Mouse (Mus musculus) heart, postnatal 25 days (tissue): ENCODE results near the gene BC049715. TPM values are rescaled to one million over a fixed set of nuclear protein-coding genes. Genes with fewer than 3 reads are reported as not detected.
"Not testable (repeated sequence)": the region's sequence is repeated elsewhere in the genome, so short reads cannot be mapped to it uniquely, and the experiment has no call there.

Experiments used
- DNase-seq: peaks from one replicate; pipeline ENCODE4 v3.0.0; 2022; ENCODE audit warnings: low spot score
- intact Hi-C: fragments of 180-260 bp; cut with DNase I; formaldehyde crosslinking; loops from one replicate; pipeline ENCODE4 v1.15.1; 2025
- microRNA-seq: library from miRNA; unstranded; fragments of <30 nt; microRNA quantifications from one replicate; pipeline ENCODE4 v1.2.0, GENCODE M21; 2022
- total RNA-seq, 2 experiments: library from RNA; stranded (reverse); gene quantifications; 2 replicates each; pipeline ENCODE4 v1.2.3; 2021

BC049715 gene
- total RNA-seq, 2 experiments from 2014 or later = 0.62 to 2.0 TPM

DNA sequence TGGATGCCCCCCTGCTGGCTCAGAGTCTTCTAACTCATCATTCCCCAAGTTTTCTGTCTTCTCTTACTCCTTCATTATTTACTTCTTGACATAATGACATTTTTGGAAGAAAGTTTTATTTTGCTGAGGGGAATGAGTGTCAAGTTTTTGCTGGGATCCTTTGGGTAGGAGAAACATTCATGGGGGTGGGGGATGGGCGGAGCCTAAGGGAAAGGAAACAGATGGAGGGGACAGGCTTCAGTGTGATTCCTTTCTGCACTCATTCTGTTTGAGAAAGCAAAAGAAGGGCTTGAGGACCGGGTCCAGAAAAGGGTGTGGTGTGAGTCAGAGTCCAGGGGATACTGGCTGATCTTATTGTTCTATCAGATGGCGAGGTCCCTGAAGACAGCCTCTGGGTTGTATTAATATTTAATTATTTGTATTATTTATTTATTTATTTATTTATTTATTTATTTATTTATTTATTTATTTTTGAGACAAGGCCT is 56.0 kb downstream of the BC049715 start:
- no peak for DNase-seq
- intact Hi-C loops = no loop called here

DNA sequence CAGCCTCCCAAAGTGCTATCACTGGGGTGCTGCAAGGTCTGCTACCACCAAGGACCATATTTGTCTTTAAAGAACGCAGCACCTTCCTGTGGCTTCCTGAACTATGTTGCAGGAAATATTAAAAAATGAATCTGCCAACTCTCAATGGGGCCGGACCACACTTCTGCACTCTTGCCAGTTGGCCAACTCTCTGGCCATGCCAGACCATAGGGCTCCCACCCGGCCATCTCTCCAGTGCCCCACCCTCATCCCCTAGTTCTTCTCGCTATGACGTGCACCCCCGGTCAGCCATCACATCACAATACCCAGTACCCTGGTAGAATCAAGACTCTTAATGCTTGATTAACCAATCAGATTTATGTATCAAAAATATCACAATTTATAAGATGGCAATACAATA is 56.5 kb downstream of the BC049715 start:
- intact Hi-C loops = no loop called here
- no peak for DNase-seq

DNA sequence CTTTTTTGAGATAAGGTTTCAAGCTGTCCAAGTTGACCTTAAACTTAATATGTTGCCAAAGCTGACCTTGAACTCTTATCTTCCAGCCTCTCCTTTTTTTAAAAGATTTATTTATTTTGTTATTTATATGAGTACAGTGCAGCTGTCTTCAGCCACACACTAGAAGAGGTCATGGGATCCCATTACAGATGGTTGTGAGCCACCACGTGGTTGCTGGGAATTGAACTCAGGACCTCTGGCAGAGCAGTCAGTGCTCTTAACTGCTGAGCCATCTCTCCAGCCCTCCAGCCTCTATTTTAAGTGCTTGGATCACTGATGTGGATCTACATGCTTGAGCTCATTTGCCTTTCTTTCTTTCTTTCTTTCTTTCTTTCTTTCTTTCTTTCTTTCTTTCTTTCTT is 57.3 kb downstream of the BC049715 start:
- DNase-seq, intact Hi-C loops: not testable (repeated sequence)

DNA sequence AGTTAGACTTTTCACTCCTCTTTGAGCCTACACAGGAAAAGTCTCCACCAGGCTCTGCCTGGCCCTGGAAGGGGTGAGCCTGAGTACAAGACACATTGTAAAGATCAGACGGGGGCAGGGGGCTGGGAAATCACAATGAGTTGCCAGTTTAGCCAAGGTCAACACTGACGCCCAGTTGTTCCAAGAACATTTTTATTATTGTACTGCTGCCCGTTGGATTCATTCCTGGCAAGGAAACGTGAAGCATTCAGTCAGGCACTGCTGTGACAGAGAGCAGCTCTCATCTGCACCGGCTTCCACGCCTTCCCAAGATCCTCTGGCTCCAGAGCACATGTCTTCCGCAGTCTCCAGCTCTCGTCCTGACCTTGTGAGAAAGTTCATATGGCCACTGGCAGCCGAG is 60.4 kb downstream of the BC049715 start:
- DNase-seq = peak; percentile 82
- intact Hi-C loops = no loop called here

DNA sequence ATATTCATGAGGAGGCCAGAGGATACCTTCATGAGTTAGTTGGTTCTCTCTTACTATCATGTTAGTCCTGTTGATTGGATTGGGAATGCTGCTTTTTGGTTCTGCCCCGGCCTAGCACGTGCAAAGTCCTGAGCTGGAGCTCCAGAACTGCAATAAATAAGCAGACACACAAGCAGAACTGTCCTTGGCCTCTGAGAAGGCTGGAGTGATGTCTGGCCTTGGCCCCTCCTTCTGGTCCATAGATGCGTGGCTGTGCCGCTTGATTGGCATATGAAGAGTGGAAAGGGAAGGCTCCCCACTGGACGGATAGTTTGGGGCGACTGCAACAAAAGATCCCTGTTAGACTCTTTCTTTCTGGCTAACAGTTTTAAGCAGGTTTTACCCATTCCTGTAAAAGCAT is 61.6 kb downstream of the BC049715 start:
- DNase-seq = no peak
- intact Hi-C loops = no loop called here

DNA sequence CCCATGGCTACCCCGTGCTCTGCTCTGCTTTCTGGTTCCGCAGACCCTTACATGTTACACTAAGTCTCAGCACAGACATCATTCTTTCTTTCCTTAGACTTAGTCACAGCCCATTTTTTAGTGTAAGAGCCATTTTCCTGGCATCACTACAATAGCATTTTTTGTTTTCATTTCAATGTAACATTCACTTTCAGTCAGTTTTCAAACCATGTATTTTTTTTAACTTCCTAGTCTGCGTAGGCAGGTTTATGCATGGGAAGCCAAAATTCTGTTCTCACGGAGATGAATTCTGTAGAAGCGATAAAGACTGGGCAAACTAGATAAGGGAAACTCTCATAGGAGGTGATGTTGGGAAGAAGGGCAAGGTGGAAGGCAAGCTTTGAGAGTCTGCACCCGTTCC is 62.1 kb downstream of the BC049715 start:
- intact Hi-C loops = no loop called here
- no peak for DNase-seq

Small RNA genes lying within 50 kb of the gene (microRNA-seq; reads per million reads assigned to microRNA genes)
- gene Gm44364 = not detected

Other genes starting within 250 kb of the BC049715 start
- gene Plbd1, start 165.7 kb upstream of the BC049715 start, total RNA-seq = 10 to 100 TPM; 36.5 to 39.9 TPM
- not detected for gene Gucy2c, start 45.9 kb upstream of the BC049715 start, total RNA-seq
- gene Hist4h4, start 23.2 kb upstream of the BC049715 start, total RNA-seq = 10 to 100 TPM in 1 of 2 experiments, 1 to 10 TPM in 1; 8.3 to 11.5 TPM
- 10 to 100 TPM; 28.3 to 33.9 TPM for gene H2afj, start 19.4 kb upstream of the BC049715 start, total RNA-seq
- gene Wbp11, start 607 bp downstream of the BC049715 start, total RNA-seq = 10 to 100 TPM; 57.0 to 63.3 TPM
- gene Smco3, start 7.8 kb downstream of the BC049715 start, total RNA-seq = not detected
- gene Art4, start 30.1 kb downstream of the BC049715 start, total RNA-seq = 10 to 100 TPM; 16.8 to 17.8 TPM
- gene Mgp, start 48.2 kb downstream of the BC049715 start, total RNA-seq = 100 to 1,000 TPM; 365 to 487 TPM
- gene Erp27, start 94.6 kb downstream of the BC049715 start, total RNA-seq = not detected
- gene Pde6h, start 96.2 kb downstream of the BC049715 start, total RNA-seq = not detected
- gene Arhgdib, start 114.3 kb downstream of the BC049715 start, total RNA-seq = 10 to 100 TPM; 26.5 to 27.8 TPM